Mouse (Mus musculus): ENCODE results near the gene Pilra.

Gene Pilra

GRCm38 (mm10) chr5:137779053-137779933 is 56.8 kb downstream of the Pilra start:
- no peak for DNase-seq (ENCODE audit: low spot score in 2 of 2)

- peak; percentile 94 to 96 for DNase-seq (ENCODE audit: low spot score in 2 of 2)
Observed at GRCm38 (mm10) chr5:137778635-137779034, 57.4 kb downstream of the Pilra start, which contains the start of gene Ppp1r35. Gene Ppp1r35, plus strand, starts transcription at chr5:137778849.

- DNase-seq (ENCODE audit: low spot score in 2 of 2): no peak
Observed at GRCm38 (mm10) chr5:137777267-137777845, 58.7 kb downstream of the Pilra start.

DNA sequence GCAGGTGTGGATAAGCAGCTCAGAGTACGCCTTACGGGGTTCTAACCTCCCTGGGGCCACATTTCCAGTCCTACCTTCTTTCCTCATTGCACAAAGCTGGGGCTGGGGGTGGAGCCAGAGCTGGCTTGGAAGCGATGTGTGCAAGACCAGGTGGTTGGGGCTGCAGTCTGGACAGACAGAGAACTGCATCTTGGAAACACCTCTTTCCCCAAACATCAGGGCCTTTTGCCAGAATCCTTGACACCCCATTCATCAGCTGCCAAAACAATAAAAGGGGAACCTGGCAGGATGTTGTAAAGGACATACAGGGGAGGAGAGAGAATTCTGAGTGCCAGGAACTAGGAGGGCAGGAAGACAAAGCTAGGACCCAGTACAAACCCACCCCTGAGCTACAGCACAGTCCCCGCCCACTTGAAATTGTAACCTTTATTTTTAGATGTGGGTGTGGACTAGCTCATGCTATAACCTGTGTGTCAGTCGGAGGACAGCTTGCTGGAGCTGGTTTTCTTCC is 59.6 kb downstream of the Pilra start:
- no peak for DNase-seq (ENCODE audit: low spot score in 2 of 2)

DNA sequence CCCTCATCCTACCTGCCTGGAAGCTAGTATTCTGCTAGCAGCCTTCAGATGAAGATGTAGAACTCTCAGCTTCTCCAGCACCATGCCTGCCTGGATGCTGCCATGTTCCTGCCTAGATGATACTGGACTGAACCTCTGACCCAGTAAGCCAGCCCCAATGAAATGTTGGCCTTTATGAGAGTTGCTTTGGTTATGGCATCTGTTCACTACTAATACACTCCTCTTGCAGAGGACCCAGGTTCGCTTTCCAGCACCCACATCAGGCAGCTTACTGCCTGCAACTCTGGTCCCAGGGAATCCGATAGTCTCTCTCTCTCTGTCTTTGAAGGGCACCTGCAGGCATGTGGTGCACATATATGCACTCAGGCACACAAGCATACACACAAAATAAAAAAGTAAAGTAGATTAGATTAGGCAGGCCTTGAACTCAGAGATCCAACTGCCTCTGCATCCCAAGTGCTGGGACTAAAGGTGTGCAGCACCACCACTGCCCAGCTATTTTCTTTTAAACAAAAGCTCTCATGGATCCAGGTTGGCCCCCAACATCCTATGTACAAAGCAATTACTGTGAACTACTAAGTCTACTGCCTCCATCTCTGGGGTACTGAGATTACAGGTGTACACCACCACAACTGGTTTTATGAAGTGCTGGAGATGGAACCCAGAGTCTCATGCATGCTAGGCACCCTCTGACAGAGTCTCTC is 60.3 kb downstream of the Pilra start:
- no peak for DNase-seq (ENCODE audit: low spot score in 2 of 2)

DNA sequence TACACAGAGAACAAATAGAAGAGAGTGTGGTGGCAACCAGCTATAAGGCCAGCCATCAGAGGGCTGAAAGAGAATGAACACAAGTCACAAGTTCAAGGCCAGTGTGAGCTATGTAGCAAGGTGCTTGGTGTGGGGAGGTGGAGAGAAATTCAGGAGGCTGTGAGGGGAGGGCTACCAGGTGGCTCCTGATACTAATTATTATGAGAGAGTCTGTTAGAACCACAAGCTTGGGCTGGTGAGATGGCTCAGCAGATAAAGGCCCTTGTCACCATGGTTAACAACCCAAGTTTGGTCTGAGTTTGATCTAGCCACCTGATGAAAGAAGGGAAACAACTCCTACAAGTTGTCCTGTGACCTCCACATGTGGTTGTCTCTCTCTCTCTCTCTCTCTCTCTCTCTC is 63.3 kb downstream of the Pilra start:
- DNase-seq (ENCODE audit: low spot score in 2 of 2): no peak

Measured in right cerebral cortex, postnatal 36 days (tissue).